Mouse (Mus musculus) hindlimb bud, embryonic 11.5 days (tissue): ENCODE measurements at regions not wholly inside any gene's neighbourhood (a gene's known extent, or its start where the extent isn't known, plus 50 kb on each side); places are given as distances from the start of the nearest gene placed in this dataset.

Experiments
- DNase-seq: peaks from one replicate; pipeline ENCODE4 v3.0.0-alpha.2; 2012; ENCODE audit warnings: low read depth, low spot score; ENCODE audit errors: extremely low spot score

DNA sequence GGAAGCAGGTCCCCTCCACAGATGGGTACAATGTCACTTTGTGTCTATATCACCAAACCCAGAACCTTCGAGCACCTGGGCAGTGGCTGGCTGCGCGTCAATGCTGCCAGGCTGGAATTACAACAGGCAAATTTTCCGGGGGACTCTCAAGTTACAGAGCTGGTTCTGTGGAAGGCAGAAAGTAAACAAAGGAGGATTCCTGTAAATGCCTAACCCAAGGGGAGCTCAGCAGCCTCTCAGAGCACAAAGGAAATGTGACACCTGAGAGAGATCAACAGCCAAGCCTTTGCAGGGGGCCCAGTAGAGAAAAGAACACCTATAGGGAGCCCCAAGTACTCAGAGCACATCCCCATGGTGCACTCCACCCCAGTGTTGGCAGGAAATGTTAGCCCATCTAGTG is 70.7 kb downstream of the Setd4 start:
- DNase-seq = no peak

DNA sequence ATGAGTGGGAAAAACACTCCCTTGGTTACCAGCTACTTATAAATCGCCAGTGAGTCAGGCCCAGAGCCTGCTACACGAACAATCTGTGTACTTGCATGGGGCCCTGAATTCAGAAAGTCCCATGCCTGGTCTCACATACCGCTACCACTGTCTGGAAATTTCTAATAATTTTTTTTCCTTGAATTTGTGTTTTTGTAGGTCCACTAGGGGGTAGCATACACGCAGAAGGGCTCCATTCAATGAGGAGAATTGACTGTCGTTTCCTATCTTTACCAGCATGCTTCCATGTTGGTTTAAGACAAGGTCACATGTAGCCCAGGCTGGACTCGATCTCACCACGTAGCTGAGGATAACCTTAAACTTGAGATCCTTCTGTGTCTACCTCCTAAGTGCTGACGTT is 71.9 kb downstream of the Setd4 start:
- no peak for DNase-seq

DNA sequence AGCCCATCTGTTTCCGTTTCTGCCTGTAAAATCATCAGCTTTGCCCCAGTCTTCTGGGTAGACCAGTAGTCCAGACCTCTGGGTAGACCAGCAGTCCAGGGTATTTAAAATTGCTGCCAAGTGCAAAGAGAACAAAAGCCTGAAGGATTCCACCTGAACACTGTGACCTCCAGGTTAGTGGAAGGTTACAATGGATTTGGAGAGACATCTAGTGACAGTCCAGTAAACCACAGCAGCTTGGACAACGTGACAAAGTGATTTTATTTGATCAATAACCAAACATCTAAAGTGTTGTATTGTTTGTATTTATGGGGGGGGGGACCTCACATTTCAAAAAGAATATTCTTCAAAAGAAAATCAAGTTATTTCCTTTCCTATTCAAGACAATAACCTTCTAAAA is 81.4 kb downstream of the Setd4 start:
- no peak for DNase-seq

DNA sequence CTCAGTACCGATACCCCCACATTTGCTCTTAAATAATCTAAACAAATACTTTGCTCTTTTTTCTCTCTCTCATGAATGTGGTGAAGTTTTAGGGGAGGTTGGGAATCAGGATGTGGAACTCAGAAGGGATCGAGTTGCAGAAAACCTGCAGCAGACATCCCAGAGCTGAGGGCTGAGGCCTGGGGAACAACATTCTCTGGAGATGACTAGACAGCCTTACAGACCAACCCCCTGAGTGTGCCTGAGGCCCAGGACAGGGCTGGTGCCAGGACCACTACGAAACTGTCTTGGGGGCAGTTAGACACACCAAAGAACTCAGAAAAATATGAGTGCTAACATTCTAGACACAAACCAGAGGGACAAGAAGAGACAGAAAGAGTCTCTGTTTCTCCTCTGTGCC is 83.4 kb downstream of the Setd4 start:
- no peak for DNase-seq

DNA sequence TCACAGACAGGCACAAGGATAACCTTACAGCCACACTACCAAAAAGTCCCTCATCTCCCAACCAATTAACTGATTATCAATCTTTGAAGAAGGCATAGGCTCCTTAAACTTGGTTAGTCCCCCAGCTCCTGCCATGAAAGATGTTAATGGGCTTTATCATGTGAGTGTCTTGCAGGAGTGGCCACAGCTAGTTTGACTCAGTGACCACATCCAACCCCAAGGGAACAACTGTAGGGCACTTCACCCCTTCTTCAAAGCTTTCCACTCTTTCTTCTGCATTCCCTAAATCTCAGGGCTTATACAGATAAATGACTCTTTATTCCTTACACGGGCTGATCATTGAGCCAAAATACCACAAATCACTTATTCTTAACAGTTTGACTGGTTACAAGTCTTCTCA is 85.2 kb downstream of the Setd4 start:
- DNase-seq = no peak

DNA sequence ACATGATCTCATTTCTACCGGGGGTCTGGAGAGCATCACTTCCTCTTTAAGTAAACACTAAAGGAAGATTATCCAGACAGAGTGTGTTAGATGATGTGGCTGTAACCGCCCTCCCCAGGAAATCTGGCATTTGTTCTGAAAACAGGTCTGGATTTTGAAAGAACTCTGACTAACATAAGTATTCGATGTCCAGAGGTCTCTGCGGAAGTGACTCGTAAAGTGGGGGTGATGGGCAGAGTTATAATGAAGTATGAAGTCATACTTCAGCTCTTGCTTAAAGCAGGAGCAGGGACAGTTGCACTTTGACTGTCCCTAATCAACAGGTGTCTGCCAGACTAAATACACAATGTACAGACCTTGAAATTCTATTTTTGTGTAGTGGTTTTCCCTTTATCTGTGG is 87.1 kb downstream of the Setd4 start:
- no peak for DNase-seq

DNA sequence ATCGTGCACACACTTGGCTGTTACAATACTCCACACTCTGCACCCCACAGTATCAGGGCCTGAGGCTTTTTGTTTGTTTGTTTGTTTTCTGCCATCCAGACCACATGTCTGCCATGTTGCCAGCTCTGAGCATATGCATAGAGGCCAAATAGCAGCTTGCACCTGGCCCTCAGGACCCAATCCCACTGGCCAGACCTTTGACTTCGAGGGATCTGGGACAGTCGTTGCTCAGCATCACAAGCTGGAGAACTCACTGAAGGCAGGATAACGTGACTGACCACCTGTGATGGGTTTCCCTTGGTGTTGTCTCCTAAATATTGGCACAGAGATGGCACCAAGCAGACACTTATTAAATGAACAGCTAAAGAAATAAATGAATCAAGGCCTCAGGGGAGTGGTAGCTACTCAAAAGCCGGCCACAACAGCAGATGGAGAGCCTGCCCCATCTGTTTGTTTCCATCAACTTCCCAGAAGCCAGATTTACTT is 88.4 kb downstream of the Setd4 start:
- no peak for DNase-seq

DNA sequence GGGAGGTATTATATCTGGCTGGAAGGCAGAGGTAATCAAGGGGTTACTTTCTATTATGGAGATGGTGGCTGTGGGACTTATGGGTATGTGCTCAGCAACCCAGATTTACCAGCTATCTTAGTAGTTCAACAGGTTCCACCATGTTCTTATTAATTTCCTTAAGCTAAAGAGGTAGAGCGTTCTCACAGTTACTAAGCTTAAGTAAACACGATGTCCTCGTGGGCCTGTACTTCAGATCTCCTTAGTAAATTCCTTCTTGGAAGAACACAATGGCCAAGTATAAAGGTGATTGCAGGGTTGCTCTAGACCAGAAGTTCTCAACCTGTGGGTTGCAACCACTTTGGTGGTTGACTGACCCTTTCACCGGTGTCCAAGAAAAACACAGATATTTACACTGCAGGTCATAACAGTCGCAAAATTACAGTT is 90.2 kb downstream of the Setd4 start:
- no peak for DNase-seq

DNA sequence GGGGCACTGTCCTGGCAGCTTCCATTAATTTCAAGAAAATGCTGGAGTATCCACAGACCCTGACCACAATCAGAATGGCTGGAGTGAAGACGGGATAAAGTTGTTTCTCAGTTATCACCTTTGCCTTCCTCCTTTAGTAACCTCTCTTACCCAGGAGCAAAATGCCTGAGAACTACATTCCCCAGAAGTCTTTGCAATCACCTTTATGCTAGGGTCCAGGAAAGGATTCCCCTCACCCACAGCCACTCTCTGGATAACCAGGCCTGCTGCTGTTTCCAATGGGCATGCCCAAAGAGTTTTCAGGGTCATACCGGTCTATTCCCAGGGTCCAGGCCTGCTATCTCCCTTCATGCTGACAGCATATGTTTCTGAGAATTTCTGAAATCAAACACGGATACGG is 91.9 kb downstream of the Setd4 start:
- DNase-seq = no peak

DNA sequence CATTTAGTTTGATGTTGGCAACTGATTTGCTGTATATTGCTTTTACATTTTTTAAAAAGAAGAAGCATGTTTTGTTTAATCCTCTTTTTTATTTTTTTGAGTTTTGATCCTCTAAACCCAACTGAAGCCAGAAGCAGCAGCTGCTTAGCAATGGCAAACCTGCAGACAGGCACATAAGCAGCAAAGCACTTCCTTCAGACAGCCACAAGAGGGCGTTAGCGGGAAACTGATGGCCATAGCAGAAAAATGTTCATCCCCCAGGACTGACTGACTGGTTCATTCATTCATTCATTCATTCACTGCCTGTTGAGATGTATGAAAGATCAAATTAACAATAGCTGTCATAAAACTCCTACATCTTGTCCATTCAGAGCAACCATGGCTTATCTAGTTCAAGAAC is 92.3 kb downstream of the Setd4 start:
- DNase-seq = no peak

DNA sequence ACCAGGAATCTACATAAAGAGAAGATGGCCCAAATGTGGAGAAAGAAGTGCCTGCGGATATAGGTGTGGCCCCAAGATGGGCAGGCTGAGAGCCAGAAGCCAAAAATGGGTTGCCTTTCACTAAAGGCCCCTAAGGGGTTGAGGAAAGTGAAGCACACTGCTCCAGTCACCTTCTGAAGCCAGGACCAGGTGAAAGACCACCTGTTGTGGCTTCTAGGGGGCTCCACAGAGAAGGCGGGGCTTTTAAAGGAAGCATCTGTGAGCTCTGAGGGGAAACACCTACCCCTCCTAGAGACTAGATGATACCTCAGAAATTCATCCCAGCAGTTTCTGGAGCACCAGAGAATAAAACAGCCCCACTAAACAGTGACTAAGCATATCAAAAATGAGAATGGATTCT is 105.1 kb downstream of the Setd4 start:
- no peak for DNase-seq

DNA sequence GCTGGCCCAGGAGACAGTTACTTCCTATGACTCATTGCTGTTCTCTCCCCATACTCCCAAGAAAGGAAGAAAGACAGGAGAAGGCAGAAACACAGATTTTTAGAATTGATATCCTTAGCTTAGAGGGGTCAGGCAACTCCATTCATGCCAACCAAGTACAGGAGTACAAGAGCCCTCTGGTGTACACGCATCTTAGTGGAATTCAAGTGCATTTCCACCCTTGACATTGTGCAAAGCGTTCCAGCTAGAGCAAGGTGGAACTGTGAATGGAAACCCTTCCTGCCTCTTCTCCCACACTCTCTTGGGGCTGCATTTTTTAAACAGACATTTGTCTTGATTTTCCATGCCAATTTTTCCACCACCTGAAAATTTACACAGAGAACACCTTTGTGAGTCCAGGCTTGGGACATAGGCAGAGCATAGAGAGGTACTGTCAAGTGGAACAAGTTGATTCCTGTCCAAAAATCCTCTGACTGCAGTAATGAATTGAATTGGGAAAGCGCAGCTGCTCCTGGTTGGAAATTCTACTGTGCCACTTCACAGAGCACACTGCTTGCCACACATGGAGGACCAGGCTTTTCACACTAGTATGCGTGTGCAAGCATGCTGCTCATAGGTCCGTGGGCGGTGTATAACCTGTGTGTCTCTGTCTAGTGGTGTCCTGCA is 110.4 kb downstream of the Setd4 start:
- DNase-seq = no peak

DNA sequence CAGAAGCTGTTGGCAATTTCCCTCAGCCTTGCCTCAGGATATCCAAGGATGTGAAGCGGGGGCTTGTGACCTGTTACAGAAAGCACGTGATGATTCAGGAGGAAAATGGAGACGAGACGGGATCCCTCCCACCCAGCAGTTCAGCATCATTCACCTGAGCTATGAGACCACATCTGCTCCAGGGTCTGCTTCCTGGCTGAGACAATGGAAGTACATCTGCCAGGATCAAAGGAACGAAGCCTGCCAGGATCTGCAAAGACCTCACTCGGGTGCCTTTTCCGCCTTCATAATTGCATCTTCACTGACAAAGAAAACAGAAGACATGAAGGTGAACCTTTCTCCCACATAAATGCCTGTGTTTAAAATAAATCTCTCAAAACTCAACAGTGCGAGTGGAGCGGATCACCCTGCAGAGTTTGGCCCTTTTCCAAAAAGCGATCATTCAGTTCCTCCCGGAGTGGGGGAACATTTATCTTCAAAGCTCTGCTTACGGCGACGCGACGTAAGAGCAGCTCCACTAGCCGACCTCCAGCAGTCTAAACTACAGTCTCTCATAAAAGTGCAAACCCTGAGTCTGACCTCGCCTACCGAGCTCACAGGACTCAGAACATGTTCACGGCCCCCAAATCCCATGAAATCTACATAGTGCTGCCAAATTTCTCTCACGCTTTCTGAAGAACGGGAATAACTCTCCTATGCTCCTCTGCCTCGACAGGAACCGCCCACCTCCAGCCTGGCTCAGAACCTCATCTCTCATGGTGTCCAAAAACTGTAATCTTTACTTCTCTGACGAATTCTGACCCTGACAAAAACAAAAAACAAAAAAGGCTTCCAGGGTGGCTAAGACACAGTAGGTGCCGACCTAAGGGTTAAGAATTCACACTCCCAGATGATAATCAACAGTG is 117.0 kb downstream of the Setd4 start:
- DNase-seq = no peak

DNA sequence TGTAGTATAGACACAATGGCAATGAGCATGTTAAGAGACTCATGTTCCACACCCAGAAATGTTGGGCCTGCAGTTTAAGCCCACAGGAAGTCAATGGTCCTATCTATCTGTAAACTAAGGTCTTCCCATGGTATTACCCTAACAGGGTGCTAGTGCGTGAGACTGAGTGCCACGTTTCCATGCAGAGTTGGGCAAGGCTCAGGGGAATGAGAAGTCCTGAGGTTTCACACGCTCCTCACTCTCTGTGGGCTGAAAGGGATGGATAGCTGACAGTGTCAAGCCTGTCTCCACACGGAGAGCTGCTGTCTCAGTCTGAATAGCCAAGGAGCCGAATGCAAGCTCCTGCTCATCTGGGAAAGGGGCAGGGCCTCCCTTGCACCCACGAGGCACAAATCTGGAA is 133.9 kb downstream of the Setd4 start:
- DNase-seq = no peak

DNA sequence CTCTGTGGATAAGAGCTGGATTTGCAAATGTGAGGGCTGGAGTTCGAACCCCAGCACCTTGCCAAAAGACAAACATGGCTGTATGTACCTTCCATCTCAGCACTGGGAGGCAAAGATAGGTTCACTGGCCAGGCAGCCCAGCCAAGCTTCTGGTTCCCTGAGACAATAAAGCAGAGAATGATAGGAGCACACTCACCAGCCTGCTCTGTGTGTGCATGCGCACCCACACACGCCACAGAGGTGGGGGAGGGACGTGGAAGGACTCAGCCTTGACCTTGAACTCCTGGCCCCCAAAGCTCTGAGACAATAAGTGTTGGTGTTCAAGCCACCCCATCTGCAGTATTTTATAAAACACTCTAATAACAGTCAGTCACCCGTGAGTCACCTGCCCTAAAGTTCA is 138.1 kb downstream of the Setd4 start:
- DNase-seq = no peak

DNA sequence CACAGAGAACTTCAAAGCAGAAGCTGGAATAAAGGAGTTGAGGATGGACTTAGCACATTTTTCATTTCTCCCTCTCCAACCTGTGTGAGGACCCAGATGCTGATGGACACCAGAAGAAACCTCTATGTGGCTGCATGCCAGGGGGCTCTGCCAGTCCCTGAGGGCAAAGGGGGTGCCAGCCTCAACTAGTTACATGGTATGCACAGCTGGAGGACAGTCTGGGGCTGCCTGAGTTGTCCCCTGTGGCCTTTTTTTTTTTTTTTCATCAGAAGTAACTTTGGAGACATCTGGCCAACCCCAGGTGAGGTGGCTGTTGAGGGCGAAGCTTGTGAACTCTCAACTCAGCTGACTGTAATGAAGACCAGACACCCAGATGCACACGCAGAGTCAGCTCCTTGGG is 139.0 kb downstream of the Setd4 start:
- no peak for DNase-seq

DNA sequence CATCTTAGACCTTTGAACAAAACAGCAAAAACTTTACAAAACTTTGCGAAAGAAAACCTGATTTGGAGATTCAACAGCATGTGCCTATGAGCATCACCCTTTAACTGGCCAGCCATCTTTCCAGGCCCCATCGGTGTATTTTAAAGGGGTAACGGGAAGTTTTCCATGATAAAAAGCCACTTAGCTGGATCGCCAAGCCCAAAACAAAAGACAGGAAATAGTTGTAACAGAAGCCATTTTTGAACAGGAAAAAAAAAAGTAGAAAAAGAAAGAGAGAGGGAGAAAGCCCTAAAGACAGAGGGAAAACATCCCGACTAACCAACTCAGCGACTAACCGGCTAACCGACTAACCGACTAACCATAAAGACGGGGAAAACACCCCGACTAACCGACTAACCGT is 140.5 kb downstream of the Setd4 start:
- no peak for DNase-seq

DNA sequence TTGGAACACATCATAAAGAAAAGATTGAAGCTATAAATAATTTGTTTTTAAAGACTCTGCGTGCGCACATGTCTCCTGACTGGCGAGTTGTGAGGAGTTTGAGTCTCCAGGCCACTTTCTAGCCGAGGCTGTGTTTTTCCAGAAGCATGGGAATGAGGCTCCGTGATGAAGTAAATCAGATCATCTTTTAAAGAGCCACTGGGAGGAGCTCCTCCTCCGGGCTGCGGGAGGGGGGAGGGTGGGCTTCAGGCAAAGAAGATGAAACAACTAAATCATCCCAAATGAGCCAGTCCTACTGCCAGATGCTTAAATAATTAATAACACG is 141.6 kb downstream of the Setd4 start:
- no peak for DNase-seq

DNA sequence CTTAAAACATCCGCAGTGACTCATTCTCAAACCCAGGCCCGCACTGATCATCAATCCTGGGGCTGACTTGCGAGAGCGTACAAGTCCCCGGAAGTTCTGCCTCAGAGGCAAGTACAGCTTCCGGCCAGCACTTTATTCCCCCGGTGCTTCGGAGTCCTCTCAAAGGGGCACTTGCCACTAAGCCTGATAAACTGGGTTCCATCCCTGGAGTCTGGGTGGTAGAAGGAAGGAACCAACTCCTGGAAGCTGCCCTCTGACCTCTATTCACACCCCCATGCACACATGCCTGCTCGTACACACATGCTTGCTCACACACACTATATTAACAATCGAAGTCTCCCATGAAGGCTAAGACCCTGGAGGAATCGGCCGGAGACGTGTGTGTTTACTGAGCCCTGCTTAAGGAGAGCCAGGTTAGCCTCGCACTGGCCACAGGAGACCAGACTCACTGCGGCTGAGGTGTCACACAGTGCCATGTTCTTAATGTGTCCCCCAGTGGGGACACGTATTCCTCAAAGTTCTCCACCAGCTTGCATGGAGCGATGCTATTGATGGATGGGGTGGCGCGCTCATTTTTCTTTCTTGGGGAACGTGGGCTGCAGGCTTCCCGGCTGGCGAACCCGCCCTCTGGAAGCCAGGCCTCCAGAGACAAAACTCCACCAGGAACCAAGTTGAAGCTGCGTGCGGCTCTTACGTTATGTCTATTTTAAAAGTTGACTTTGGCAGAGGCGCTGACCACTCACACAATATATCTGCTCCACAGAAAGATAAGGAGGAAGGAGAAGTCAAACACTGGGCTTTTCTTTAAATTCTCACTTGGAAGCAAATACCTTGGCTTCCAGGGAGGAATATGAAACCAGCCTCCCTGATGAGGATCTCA is 142.2 kb downstream of the Setd4 start:
- no peak for DNase-seq

DNA sequence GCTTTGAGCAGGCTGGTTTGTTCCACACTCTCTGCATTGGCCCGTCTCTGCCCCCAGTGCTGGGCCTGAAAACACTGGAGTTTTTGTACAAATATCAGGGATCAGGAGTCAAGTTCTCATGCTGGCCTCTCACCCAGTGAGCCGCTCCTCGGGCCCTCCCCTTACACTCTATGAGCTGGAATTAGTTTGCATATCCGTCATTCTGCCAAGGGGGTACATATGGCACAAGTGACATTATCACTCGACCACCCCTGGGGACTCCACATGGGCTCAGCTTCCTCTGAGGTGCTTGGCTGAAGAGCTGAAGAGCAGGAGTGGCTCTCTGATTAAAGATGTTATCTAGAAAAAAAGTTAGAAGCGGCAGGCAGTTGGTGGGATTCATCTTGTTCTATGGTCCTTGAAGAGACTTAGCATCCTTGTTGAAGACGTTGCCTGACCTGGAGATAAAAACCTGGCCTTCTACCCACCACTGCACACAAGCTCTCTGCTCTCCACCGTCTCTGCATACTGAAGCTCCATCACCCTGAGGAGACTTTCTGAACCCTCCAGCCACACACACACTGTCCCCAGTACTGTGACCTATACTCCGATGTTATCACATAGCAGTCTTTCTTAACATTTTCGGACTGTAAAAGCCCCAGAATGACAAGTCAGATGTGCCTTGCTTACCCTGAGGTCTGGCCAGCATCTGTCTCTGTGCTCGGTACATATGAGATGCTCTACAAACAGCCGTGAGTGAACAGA is 144.2 kb downstream of the Setd4 start:
- DNase-seq = no peak
